Mouse (Mus musculus) E14TG2a.4 (cell line): Measurements from ENCODE around the gene Lingo4.

Source experiments
- CTCF ChIP-seq: conservative IDR thresholded peaks from 2 replicates; pipeline ENCODE4 v1.5.1; 2014; ENCODE audit warnings: low read length
- NANOG ChIP-seq: IDR thresholded peaks from 2 replicates; pipeline ENCODE4 v1.6.1; 2014; ENCODE audit warnings: borderline replicate concordance, low read length, mixed read lengths

- no peak for TF ChIP-seq CTCF
- TF ChIP-seq NANOG: no peak
These were observed 7.2 kb downstream of the Lingo4 start for GRCm38 (mm10) chr3:94405561-94405960.
